Mouse (Mus musculus) heart, adult 8-10 months (tissue): ENCODE results near the gene Papola. TPM values are rescaled to one million over a fixed set of nuclear protein-coding genes. Genes with fewer than 3 reads are reported as not detected.
"Not testable (repeated sequence)": the region's sequence is repeated elsewhere in the genome, so short reads cannot be mapped to it uniquely, and the experiment has no call there.

Source experiments
- DNase-seq: peaks from one replicate; pipeline ENCODE4 v3.0.0; 2022; ENCODE audit warnings: low spot score
- total RNA-seq, 4 experiments: library from RNA; stranded (reverse); gene quantifications; 2 replicates each; pipeline ENCODE4 v1.2.4; 2022

The Papola gene
- total RNA-seq, 4 experiments from 2014 or later: 106 to 123 (median 114) TPM

DNA sequence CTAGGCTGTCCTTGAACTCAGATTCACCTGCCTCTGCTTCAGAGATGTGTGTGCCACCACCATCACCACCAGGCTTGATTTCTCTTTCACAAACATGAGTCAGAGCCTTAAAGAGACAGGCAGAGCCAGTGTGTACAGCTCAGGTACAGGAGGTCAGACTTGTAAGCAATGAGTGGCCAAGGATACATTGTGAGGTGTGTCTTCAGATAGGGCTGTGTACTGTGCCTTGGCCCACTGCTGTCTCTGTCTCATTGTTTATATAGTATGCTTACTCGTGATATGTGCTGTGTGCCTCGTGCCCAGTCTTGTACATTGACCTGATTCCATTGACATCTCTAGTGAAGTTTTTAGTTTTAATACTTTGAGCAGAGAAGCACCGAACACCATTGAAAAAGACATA lies 21.3 kb downstream of the Papola start:
- DNase-seq: no peak

DNA sequence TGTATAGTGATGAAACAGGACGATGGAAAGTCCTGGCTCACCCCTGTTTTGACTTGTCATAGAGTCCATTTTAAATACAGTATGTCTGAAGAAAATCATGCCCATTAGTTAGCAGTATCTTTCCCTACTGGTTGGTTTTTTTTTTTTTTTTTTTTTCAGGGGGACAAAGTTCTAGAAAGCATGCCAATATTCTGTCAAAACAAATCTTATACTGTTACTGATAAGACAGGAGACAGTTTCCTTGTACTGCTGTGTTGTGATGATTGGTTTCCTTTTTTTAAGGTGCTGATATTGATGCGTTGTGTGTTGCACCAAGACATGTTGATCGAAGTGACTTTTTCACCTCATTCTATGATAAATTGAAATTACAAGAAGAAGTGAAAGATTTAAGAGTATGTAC lies 21.7 kb downstream of the Papola start:
- DNase-seq: no peak

DNA sequence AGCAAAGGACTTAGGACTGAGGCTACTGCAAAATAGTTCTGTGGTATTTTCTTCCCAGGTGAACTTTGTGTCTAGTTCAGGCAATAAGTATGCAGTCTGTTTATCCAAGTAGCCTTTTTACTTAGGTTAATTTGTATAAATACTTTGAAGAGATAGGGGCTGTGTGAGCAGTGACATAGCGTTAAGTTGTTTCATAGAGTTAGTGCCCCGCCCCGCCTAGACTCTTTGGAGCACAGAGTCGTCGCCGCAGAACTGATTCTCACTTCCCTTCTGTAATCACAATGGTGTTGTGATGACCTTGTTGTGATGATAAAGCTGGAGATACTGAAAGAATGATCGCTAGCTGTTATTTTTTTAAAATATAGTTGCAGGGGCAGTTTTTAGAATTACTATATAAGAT lies 22.9 kb downstream of the Papola start:
- DNase-seq: no peak

DNA sequence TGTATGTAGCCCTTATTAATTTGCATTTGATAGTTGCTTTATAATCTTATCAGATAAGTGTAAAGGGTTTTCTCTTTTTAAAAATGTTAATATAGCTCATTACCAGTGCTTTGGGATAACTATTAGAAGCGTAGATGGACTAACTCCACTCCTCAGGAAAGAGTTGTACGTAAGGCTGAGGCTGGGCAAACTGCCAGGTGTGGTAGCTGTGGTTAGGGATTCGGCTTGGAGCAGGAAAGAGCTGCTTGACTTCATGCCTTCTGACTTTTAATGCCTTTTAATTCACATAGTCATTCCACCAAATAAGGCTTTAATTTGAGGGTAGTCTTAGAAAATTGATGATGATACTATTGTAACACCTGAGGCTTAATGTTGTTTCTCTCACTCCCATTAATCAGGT lies 24.5 kb downstream of the Papola start:
- no peak for DNase-seq

DNA sequence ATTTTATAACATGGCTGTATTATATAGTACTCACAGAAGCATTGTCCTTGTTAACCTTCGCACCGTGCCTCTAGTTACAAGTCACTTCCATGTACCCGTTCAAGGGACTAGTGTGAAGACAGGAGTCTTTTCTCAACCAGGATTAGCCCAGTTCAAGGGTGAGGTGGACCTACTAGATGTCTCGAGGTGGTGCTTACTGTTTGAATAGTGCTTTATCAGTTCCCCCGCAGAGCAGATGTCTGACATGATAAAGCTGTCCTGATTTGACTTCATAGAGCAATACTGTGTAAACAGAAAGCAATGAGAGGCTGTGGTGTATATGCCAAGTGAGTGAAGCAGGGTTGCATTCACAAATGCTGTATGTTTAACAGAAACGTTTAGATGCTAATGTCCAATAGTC lies 26.1 kb downstream of the Papola start:
- no peak for DNase-seq

DNA sequence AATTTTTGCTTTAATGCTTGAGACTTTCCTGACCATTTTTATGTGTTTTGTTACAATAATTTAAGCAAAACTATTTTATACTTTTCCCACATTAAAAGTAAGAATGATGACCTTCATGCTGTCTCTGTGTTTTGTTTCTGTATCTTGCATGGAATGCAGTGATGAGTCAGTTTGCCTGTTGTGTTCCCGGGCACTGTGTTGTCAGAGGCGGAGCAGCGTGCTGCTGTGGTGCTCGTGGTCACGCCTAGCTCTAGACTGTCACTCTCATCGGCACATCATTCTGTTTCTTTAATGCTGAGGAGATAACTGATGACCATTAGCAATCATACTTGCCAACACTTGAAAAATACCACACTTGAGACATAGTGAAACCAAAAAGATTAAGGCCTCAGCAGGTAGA lies 29.5 kb downstream of the Papola start:
- no peak for DNase-seq

DNA sequence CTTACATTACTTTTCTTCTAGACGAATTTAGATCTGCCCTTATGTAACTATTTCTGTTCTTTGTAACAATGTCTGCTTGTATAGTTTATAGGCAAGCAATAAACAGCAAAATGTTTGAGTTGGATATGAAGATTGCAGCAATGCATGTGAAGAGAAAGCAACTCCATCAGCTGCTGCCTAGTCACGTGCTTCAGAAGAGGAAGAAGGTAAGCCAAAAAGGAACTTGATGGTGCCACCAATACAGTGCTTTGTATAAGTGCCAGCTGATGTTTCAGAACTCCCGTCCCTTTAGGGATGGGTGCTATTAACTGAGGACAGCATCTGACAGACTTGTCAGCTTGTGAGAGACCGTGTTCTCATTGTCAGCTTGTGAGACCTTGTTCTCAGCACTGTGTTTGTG lies 39.0 kb downstream of the Papola start:
- no peak for DNase-seq

DNA sequence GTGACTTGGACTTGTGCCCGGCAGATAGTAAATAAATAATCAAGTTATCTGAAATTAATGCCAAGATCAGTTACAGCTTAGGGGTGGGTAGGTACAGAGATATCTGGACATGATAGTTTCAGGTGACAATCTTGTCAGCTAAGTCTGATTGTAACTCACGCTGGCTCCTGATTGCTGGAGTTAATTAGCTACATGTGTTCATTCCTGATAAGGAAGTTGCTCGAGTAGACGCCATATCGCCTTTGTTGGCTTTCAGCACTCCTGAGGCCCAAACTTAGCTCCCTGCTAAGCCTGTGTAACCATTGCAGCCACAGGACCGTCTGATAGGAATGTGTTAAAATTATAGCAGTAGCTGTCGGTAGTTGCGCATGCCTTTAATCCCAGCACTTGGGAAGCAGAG lies 40.2 kb downstream of the Papola start:
- DNase-seq: no peak

DNA sequence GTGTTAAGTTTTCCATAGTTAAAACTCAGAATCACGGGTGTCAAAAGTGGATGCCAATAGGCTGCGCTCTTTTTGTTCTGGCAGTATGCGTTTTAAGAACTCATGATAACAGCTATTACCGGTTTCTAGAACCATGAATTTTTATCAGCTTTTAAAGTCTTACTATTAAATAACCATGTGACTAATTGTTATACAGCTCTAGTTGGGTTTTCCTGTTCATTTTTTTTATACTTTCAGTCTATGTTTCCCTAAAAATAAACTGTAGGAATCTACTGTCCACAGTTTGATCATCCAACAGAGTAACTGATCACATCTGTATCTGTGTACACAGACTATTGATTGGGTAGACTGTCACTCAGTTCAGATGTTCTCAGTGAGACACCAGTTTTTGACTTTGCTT lies 40.8 kb downstream of the Papola start:
- DNase-seq: no peak

DNA sequence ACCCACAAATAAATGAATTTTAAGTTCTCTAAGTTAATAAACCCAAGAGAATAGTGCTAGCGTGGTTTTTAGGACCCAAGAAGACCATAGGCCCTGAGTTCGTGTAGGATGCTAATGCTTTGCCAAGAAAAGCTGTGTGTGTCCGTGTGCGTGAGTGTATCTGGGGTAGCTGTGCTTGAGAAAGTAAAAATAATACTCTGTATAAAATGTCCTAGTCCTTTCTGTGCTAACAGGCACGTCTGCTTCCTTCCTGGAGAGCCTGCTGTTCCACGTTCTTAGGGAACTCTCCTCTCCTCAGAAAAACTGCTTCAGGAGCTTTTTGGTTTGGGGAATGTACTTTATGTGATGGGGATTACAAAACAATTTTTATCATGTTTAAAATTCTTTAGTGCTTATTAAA lies 48.0 kb downstream of the Papola start:
- DNase-seq: no peak

DNA sequence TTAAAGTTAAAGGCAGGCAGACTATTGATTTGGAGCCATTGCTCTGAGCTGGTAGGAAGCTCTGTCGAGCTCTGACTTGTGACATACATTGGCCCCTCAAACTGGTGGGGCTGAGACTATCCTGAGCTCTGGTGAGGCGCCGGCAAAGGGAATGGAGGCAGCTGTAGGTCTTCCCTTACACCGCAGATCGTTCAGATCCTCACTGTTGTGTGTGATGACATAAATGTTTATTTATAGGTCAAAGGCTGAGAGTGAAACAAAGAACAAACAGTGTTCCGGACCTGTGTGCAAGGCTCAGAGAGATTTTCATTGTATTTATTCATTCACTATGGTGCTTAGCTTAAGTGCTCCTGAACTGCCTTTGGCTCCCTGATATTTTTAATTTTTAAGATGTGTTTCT lies 50.4 kb downstream of the Papola start:
- peak; percentile 16 for DNase-seq

DNA sequence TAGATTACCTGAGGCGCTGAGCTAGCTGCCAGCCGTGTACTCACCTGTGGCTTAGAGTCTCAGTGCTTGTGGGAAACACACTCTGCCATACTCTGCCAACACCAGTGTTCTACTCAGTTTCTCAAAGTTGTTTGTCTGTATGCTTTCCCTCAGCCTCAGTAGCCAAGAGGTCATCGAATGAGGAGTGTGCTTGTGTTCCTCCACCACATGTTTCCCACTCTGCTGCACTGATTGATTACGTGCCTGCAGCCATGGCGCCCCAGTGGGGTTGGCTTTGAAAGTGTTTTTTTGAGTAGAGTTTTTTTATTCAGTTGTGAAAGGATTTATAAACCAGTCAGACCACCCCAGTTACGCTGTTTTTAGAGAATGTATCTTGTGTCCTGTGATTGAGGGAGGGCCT lies 51.1 kb downstream of the Papola start:
- DNase-seq: no peak

DNA sequence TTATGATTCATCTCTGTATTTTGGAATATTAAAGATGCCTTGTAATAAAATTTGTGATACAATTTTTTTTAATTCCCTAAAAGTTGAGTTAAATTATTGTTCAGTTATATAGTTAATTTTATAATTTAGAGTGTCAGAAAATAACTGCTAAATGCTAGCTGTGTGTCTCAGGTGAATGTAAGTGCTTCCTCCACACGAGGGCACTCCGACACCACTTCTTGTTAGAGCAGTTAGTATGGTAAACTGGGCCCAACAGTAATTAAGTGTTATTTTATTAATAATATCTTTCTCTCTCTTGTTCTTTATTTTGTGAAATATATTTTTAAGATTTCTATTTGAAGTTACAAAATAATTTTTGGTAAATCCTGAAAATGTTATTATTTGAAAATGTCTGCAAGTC lies 51.7 kb downstream of the Papola start:
- DNase-seq: peak; percentile 17

DNA sequence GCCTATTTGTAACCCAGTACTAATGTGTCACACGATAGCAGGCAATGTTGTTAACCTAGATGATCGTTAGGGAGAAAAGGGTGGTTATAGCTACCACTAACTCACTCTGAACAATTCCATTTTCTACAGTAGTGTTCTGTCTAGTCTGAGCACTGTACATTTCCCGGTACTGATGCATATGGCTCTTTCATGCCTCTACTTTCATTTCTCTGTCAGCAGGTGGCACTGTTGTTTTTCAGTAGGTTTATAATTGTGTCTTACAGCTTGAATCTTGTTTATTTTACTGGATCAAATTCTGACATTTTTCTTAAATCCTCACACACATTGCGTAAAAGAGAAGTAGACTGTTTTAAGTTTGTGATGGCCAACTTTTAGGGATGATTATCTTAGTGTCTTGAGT lies 54.6 kb downstream of the Papola start:
- no peak for DNase-seq

DNA sequence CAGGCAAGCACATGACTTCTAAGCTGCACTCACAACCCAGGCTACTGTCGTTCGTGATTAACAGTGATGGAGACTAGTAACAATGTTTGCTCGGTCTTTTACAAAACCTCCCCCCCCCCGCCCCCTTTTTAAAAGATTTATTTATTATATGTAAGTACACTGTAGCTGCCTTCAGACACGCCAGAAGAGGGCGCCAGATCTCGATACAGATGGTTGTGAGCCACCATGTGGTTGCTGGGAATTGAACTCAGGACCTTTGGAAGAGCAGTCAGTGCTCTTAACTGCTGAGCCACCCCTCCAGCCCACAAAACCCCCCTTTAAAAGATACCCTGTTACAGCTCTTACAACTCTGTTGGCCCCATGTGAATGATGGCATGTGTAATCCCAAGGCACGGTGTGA lies 56.1 kb downstream of the Papola start:
- DNase-seq: not testable (repeated sequence)

DNA sequence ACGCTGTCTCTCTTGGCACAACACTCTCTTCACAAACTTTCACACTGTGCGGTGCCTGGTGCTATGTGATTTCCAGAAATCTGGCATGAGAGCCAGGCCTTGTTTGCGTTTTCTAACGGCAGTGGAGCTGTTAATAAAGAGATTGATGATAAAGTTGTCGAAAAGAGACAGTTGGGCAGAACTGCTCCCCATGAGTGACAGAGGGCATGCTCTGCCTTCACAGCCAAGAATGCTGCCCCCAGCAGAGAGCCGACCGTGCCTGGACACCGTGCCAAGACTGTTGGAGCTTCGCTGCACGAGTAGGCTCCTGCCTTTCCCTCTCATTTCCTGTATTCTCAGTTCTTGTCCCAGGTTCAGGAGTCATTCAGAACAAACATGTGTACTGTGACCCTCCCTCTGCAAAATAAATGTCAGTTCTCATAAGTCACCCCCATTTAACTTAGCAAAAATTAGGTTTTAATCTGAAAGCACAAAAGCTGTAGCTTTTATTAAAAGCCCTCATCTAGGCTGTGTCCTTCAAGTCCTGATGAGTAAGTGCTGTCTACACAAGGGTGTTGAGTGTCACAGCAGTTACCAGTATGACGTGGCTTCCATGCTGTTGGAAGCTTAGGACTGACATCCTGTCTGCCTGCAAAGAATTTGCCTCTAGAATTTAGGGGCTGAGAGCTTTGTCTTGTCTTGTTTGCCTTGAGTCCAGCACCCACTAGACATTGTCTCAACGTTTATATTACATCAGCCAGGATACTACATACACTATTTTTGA lies 58.9 kb downstream of the Papola start:
- peak; percentile 8 for DNase-seq

DNA sequence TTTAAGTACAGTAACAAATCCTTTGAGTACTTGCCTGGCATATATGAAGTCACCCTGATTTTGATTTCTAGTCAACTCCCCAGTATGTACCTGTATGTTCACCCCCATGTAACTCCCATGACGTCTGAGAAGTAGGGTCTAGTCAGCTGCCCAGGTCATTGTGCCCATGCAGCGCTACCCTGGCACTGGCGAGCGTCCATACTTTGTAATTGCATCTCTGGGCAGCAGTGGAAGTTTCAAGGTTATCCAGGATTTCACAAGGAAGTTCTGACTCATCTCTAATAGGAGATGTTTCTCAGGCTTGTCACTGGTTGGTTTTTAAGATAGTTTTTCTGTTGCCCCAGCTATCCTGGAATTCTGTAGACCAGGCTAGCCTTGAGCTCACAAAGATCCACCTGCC lies 59.9 kb downstream of the Papola start:
- DNase-seq: peak; percentile 14

DNA sequence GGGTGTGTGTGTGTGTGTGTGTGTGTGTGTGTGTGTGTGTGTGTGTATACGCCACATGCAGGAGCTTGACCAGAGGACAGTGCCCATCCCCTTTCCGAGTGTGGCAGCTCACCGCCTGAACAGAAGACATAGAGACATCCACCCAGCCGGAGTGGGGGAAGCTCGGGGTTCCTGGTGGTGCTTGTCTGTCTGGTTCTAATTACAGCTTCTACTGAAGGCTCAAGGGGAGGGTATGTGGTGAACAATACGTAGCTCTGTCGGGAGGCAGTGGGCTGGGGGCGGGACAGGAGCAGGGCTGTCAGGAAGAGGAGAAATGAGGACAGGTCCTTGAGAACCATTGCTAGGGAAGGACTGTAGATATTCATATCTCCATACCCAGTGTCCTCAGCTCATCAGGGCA lies 64.6 kb downstream of the Papola start:
- no peak for DNase-seq

DNA sequence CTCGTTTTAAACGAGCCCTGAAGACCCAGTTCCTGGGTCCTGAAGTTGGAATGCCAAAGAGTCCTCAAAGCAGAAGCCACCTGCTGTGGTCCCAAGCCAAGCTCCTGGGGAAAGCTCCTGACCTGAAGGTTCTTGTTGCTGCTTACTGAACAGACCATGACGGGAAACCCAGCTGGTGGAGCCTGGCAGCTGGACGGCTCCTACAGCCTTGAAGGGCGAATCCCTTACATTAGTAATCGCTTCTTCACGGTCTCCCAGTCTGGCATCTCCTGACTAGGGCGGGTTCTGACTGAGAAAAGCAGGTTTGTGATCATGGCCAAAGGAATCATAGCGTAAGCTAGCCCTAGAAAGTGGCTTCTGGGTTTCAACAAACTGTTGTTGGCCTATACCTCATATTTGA lies 66.2 kb downstream of the Papola start:
- no peak for DNase-seq

DNA sequence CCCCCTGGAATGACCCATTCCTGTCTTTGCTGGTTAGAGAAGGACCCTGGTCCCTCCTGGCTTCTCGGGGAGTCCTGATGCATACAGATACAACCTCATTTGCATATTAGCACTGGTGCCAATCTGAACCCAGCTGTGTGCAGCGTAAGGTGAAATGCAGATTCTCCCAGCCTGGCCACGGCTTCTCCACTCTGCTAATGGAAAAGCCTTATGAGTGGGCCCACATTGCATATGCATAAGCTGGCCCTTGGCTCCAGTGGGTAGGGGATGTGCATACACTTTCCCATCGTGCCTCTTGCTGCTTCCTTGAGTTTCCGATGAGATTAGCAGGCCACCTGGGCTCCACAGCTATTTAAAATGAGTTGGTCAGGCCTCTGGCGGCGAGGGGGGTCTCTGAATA lies 68.3 kb downstream of the Papola start:
- DNase-seq: no peak

DNA sequence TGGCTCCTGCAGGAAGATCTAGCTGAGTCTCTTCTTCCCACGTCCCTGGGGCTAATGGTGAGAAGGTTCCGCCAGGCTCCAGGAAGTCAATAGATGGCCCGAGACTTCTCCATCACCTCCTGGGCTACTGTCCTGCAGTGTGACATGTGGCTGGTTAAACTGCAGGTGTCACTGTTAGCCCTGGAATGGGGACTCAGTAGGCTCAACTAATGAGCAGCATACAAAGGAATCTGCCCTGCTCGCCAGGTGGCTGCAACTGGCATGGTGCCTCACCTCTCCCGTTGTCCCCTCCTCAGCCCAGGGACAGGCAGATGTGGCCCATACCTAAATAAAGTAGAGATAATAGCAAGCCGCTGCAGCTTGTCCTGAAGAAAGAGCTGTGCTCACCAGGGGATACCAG lies 70.1 kb downstream of the Papola start:
- DNase-seq: peak; percentile 16

DNA sequence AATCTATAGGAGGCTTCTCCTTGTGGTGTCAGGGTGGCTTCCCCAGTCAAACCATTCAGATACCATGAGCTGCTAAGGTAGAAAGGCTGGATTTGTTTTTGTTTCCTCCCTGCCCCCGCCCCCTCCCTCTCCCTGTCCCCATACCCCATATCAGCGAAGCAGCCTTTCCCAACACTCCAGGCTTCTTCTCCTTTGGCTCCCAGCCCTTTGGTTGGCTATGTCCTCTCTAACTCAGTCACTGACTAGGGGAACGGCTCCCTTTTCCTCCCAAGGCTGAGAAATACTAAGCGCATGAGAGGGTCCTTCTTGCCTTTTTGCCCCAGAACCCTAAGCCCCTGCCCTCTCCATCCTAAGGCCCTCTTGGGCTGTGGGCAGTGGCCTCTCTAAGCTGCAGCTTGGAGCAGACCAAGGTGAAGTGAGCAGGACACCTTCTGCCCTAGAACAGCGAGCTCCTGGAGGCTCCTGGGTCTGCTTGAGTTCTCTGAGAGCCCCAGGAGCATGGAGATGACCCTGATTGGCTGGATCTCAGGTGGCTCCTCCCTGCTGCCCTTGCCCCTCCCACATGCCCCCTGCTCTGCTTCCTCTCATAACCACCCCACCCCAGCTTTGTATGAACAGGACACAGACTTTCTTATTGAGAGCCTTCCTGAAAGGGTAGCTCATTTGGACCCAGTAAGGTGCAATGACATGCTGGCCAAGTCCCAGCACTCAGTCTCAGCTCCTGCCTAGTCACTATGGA lies 73.6 kb downstream of the Papola start:
- no peak for DNase-seq

DNA sequence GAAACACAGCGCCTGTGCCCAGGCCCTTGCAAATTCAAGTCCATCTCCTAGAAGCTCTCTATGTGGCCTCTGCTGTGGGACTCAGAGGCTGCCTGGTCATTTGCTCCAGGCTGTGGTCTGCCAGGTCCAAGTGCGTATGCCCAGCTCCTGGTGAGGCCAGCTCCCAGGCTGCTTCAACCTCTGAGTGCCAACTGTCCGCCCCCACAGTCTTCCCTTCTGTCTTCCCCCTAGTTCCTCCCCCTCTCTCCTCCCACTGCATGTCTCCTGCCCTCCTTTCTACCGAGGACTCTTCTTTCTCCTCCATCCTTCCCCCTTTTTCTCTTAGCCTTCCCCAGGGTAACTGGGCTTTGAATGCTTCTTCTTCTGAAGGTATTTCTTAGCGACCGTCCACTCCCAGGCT lies 77.6 kb downstream of the Papola start:
- DNase-seq: no peak

DNA sequence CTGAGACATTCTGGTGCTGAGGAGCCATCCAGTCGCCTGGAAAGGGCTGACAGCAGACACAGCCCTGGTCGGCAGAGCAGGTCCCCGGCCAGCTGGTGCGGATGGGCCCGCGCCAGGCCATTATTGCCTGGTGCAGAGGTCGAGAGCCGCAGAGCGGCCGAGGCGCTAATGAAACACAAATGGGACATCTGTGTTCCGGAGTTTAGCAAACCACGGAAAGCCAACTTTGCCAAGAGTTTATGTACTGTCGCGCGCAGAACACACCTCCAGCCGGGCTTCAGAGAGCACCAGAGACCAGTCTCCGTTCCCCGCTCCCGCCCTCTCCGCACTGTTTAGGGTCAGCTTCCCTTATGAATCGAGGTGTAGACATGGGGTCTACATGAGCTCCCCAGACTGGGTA lies 78.1 kb downstream of the Papola start:
- no peak for DNase-seq
